Mouse (Mus musculus): ENCODE results near the gene Fancg.
"Not testable (repeated sequence)": the region's sequence is repeated elsewhere in the genome, so short reads cannot be mapped to it uniquely, and the experiment has no call there.

Fancg gene

DNA sequence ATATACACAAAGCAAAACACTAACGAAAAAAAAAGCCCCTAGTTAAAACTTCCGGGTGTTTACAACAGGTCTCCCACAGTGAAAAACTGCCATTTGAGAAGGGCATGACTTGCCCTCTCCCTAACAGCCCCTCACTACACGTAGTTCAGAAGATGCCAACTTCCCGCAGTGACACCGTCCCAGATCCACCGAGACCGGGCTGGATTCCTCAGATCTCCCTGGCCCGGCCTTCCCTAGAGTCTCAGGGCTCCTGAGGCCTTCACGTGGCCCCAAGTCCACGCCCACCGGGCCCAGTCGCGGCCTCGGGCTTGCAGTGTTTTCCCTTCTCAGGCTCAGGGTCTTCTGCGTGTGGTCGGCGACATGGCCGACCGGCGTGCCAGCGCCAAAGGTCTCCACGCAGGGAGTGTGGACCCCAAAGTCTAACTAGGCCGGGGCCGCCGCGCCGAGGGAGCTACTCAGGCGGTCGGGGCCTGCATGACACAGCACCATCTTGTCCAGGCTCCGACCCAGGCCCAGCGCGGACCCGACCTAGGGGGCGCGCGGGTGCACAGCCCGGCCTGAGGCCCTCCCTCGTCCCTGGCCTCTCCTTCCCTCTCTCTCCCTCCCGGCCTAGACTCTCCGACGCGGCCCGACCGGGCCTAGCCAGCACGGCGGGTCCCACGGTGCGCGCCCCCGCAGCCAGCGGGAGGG, 10.7 kb downstream of the Fancg start:
- peak; percentile 37 to 72 for DNase-seq (ENCODE audit: low spot score in 2 of 2)

DNA sequence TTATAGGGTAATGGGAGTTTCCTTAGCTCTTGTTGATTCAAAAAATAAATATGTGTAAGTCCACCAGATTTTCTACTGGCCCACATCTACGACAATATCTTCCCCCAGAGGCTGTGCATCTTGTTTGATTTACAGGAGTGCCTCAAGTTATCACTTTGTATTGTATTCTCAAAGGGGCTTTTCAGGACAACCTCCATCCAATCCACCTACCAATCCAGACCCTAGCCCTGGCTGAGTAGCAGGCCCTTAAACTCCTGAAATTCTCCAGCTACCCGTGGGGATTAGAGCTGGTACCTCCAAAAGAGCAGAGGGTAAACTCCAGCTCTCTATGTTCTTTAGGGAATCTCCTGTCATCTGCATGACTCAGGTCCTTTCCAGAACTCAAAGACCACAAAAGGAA, 12.3 kb downstream of the Fancg start:
- no peak for DNase-seq (ENCODE audit: low spot score in 2 of 2)

DNA sequence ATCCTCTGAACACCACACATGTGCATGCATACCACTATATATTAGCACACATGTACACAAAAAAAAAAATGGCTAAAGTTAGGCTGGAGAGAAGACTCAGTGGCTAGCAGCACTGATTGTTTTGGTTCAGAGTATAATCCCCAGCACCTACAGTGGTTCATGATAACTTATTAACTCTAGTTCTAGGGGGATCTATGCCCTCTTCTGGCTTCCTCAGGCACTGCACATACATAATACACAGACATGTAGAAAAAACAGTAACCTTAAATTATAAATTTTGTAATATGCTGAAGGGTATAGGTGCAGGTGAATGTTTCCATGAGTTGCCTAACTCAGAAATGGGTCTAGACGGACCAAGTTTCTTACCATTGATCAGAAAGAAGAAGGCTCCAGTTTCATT, 22.0 kb downstream of the Fancg start:
- no peak for DNase-seq (ENCODE audit: low spot score in 2 of 2)

DNA sequence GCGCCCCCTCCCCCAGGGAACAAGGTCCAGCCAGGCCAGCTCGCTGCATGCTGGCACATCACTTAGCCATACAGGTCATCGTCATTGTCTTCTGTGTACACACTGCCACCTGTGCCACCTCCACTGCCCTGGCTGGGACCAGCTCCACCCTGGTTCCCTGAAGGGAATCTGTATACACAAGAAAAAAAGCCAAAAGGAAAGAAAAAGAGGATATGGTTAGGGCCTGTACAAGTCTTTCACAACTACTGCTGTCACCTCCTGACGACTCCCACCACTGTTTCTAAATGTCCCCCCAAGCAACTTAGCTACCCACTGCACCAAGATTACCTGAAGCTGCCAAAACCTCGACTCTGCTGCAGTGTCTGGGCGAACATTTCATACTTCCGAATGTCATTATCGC, 29.8 kb downstream of the Fancg start:
- not testable (repeated sequence) for DNase-seq (ENCODE audit: low spot score in 2 of 2)

DNA sequence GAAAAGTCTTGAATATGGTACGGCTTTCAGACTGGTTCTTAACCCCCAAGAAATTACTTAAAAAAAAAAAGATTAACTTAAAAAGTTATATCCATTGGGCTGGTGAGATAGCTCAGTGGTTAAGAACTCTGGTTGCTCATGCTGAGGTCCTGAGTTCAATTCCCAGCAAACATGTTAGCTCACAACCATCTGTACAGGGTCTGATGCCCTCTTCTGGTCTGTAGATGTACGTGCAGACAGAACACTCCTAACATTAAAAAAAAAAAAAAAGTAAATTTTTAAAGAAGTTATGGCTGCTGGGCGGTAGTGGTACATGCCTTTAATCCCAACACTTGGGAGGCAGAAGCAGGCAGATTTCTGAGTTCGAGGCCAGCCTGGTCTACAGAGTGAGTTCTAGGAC, 32.2 kb downstream of the Fancg start:
- no peak for DNase-seq (ENCODE audit: low spot score in 2 of 2)

DNA sequence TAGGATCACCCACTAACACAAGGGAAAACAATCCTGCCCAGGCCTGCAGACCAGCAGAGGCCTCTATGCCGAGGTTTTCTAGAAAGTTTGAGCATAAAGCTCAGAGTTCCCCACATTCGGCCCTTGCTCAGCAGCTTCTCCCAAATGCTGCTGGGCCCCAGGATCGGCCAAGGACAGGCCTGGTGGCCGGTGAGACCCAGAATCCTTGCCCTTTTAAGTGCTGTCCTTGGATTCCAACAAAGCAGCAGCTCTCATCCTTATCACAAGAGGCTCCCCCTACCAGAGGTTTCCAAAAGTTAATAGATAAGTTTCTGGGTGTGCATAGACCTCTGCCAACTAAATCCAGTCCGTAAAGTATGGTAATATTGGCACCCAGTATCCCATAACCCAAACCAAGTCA, 36.4 kb downstream of the Fancg start:
- DNase-seq (ENCODE audit: low spot score in 2 of 2): no peak

DNA sequence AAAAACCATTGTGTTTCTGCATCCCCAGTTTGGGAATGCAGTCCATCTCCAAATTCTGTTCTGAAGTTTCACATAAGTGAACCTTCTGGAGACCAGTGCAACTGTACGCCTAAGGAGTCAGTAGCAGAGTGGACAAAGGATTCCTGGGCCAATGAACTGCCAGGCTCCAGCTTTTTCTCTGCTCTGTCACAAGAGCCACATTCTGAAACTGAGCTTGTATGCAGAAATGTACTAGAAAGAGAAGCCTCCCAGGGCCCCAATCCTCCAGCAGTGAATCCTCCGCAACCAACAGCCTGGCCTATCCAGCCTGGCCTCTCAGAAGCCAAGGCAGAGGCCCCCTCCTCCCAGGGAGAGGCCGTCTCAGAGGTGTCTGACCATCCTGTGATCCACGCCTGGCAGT, 37.4 kb downstream of the Fancg start:
- DNase-seq (ENCODE audit: low spot score in 2 of 2): no peak

DNA sequence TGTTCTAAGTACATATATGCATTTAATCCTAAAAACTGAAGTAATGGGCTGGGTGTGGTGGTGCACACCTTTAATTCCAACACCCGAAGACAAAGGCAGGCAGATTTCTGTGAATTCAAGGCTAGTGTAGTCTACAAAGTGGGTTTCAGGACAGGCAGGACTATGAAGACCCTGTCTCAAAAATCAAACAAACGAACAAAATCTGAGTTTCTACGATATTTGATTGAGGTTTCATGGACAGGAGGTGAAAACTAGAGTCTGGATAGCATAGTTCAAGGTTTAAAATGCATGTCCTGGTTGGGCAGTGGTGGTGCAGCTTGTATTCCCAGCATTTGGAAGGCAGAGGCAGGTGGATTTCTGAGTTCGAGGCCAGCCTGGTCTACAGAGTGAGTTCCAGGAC, 41.0 kb downstream of the Fancg start, which contains the start of gene 1700022I11Rik:
Gene 1700022I11Rik (plus strand): TSS at position 301 of the 400 bp plus-strand sequence.
- no peak for DNase-seq (ENCODE audit: low spot score in 2 of 2)

DNA sequence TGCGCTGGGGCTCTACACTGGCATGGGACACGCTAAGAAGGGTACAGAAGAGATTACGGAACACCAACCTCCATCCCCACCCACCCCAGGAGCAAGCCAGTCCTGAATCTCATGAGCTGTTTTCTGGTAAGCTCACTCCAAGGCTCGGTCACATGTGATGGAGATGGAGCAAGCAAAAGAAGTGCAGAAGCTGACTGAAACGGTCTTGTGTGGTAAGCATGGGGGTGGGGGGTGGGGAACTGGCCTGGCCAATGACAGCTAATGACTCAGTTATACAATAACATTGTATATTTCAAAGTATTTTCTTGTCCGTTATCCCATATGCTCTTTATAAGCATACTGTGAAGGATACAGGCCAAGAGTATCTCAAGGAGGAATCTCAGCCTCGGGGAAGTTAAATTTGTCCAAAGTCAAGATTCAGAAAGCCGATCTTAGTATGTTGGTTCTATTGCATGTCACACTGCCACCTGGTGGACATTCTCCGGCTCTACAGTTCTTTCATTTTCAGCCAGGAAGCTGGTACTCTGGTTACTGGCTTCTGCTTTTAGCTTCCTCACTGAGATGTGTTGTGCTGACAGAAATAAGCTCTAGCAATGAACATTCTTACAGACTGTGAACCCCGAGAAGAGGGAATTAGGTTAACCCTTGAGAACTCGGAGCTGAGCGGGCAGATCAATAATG, 45.1 kb downstream of the Fancg start:
- DNase-seq (ENCODE audit: low spot score in 2 of 2): peak in 1 of 2 experiments; percentile 45

DNA sequence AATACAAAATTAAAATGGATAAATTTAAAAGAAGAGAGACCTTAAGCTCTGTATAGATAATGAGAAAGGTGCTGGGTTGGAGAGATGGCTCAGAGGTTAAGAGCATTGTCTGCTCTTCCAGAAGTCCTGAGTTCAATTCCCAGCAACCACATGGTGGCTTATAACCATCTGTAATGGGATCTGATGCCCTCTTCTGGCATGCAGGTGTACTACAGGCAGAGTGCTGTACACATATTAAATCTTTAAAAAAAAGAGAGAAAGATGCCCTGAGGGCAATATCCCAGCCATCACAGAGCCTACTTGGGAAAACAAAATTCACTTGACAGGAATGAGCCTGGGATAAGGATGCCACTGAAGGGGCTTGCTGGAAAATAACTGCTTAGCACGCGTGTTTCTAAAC, 46.8 kb downstream of the Fancg start:
- no peak for DNase-seq (ENCODE audit: low spot score in 2 of 2)

DNA sequence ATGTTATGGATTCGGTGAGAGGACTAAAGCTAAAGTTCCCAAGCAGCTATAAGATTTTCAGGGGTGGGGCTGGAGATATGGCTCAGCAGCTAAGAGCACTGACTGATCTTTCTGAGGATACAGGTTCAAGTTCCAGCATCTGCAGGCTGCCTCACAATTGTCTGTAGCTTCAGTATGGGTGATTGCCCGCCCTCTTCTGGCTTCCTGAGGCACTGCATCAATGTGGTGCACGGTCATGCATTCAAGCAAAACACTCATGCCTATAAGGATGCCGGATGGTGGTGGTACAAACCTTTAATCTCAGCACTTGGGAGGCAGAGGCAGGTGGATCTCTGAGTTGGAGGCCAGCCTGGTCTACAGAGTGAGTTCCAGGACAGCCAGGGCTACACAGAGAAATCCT, 48.7 kb downstream of the Fancg start:
- peak in 1 of 2 experiments; percentile 70 for DNase-seq (ENCODE audit: low spot score in 2 of 2)

DNA sequence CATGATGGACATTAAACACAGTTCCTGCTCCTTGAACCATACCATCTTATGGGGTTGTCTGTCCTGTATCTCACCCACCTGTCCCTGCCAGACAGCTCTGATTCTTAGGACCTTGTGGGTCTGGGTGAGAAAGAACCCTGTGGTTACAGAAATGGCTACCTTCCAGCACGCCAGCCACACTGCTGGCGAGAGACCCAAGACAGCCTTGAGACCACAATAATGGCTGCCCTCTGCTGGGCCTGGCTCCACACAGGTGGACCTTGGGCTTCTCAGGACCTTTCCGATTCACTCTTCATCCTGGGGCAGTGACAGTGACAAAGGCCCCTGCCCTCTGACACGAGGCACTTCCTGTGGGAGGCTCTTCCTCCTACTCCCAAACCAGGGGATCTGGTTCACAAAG, 50.9 kb downstream of the Fancg start:
- no peak for DNase-seq (ENCODE audit: low spot score in 2 of 2)

DNA sequence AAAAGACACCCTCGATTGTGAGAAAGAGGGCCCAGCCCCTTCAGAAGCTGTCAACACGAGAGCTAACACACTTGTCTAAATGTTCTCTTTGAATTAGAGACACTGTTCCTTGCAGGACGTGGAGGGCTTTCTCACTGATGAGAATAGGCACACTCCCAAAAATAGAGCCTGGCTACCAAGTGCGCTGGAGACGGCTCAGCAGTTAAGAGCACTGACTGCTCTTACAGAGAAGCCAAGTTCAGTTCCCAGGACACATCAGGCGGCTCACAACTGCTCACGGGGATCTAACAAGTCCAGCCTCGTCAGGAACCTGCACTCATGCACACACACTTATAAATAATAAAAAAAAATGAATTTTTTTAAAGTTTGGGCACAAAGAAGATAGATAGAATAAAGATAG, 51.4 kb downstream of the Fancg start:
- DNase-seq (ENCODE audit: low spot score in 2 of 2): no peak

DNA sequence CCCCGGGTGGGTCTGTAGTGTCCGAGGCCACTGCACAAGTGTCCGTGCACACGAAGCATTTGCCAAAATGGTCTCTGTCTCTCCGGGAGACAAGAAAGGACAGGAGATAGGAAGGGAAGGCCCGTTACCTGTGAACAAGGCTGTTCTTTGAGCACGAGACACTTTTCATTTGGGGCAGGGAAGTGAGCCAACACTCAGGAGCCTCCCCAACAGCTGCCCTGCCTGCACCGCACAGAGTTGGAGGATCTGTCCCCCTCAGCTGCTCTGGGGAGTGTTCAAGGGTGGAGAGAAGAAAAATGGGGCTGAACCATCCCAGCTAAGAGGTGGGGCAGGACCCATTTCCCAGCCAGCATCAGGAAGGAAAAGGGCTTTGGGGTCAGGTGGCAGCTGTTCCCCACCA, 52.3 kb downstream of the Fancg start:
- DNase-seq (ENCODE audit: low spot score in 2 of 2): no peak

DNA sequence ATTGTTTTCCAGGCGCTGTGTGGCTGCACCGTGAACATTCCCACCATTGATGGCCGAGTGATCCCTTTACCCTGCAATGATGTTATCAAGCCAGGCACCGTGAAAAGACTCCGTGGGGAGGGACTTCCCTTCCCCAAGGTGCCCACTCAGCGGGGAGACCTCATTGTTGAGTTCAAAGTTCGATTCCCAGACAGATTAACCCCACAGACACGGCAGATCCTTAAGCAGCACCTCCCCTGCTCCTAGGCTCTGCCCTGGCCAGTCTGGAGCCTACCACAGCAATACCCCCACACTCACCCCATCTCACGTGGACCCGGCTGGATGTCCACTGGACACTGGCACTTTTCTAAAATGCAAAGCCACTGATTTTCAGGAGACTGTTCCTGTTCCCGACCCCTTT, 53.0 kb downstream of the Fancg start:
- DNase-seq (ENCODE audit: low spot score in 2 of 2): no peak

DNA sequence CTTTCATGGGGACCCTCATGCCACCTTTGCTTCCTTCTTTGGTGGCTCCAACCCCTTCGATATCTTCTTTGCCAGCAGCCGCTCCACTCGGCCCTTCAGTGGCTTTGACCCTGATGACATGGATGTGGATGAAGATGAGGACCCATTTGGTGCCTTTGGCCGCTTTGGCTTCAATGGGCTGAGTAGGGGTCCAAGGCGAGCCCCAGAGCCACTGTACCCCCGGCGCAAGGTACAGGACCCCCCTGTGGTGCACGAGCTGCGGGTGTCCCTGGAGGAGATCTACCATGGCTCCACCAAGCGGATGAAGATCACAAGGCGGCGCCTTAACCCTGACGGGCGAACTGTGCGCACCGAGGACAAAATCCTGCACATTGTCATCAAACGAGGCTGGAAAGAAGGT, 53.7 kb downstream of the Fancg start:
- no peak for DNase-seq (ENCODE audit: low spot score in 2 of 2)

DNA sequence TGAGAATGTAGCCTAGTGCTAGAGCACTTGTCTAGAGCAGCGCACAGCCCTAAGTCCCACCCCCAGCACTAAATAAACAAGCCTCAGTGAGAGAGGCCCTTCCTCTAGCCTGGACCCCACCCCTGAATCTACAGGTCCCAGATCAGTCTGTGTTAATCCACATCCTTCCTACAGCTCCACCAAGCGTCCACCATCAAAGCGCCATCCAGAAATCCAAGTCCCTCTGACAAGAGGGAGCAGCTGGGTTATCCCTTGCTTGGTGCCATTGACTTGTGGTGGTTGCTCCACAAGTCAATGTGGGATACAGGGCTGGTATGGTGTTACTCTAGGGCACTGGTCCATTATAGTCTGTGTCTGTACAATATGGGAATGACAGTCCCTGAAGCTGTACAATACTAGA, 55.1 kb downstream of the Fancg start:
- no peak for DNase-seq (ENCODE audit: low spot score in 2 of 2)

DNA sequence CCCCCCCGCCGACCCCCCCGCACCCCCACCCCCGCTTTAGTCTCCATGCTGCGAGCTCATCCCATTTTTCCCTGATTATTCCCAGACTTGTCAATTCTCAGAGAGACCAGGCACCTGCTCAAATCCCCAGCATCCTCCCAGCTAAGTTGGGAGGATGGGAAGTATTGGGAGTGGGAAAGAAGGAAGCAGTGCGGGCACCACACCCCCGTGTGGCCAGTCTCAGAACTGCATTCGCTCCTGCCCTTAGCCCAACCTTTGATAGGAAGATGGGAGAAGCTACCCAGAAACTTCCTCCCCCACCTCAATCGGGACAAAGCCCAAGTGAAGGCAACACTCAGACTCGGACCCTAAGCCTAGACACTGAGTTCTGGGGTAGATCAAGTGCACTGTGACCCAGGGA, 56.0 kb downstream of the Fancg start:
- DNase-seq (ENCODE audit: low spot score in 2 of 2): peak; percentile 76 to 89

DNA sequence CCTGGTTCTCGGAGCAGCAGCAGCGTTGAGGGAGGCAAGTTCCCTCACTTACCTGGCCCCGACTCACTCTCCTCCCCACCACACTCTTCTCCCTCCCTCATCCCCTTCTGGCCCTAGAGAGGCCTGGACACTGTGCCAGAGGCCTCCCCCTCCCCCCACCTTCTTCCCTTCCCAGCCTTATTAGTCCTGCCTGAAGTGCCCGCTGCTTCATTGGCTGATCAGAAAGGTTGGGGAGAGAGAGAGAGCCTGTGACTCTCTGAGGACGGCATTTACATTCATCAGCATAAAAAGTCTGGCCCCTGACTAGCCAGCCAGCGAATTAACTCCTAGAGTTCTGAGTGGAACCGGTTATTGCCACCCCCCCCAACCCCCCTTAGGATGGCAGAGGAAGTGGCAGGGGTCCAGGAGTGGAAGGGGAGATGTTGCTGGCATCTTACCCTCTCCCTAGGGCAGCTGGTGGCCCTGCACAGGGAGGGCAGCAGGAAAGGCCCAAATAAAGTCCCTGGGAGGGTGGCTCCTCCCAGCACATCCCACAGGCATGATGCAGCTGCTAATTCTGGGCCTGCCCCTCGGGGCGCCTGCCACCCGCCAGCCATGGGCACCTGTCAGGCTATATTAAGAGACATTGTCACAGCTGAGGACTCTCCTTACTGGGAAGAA, 56.7 kb downstream of the Fancg start:
- peak in 1 of 2 experiments; percentile 61 for DNase-seq (ENCODE audit: low spot score in 2 of 2)

DNA sequence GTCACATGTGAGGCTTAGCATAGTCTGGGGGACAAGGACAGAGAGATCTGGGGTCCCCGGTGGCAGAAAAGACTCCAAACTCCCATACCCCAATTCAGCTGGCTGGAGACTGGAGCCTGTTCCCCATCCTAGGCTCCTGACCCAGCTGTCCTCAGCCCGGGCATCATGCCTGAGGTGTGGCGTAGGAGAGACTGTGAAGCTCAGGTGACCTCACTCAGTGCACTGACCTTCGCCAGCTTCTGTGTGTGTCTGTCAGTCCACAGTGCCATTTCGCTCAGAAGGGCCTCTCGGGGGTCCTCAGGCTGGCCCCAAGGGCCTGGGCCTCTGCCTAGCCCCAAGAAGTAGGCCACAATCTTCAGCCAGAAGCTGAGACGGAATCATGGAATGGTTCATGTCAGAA, 57.7 kb downstream of the Fancg start:
- no peak for DNase-seq (ENCODE audit: low spot score in 2 of 2)

Measured in cerebellum, postnatal 4 days (tissue).